Mouse (Mus musculus) stomach, postnatal 0 days (tissue): ENCODE data around the gene Hoxa3.

Source experiments
- CTCF ChIP-seq: IDR thresholded peaks from 2 replicates; pipeline ENCODE4 v1.5.1; 2016; ENCODE audit warnings: antibody characterized with exemption, low read depth, mild to moderate bottlenecking, moderate library complexity
- EP300 ChIP-seq: optimal IDR thresholded peaks from 2 replicates; pipeline ENCODE3; 2016; ENCODE audit warnings: antibody characterized with exemption

- TF ChIP-seq CTCF: no peak
- no peak for TF ChIP-seq EP300
Observed at GRCm38 (mm10) chr6:52251177-52251879, 38.2 kb upstream of the Hoxa3 start.
